Mouse (Mus musculus): ENCODE measurements at regions not wholly inside any gene's neighbourhood (a gene's known extent, or its start where the extent isn't known, plus 50 kb on each side); places are given as distances from the start of the nearest gene placed in this dataset.

DNA sequence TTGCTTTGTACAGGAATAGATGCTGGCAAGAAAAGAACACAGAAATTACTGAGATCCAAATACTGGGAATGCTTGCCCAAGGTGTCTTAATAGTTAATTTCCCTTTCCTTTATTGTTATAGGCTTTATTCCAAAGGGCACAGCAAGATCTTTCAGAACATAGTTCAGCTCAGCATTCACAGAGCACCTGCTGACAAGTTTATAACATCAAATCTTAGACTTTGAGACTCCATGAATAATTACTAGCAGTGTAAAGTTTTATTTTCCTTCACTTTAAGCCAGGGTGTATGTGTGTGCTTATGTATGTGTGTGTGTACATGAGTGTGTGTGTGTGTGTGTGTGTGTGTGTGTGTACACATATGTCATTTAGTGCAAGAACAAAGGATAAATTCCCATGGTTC is 999.8 kb upstream of the Crim1 start:
- TF ChIP-seq CTCF (IDR thresholded peaks at IDR 0.05; ENCODE audit: low read depth) = no peak
- ATAC-seq = no peak
- no peak overlapping the region for H3K27ac ChIP-seq
- H3K4me2 ChIP-seq (ENCODE audit: low read depth, low read length) = no peak overlapping the region
- H3K9me3 ChIP-seq (ENCODE audit: low read length) = no peaks in the 10 kb centered on the region
- H3K4me1 ChIP-seq (ENCODE audit: insufficient read depth, low read length) = no peaks in the 10 kb centered on the region
- no peaks in the 10 kb centered on the region for H3K27me3 ChIP-seq (ENCODE audit: insufficient read depth, low read length)
- no peaks in the 10 kb centered on the region for H3K36me3 ChIP-seq (ENCODE audit: insufficient read depth, low read length)
- H3K4me3 ChIP-seq (ENCODE audit: low read length) = no peak overlapping the region
- H3K9ac ChIP-seq (replicated peaks; ENCODE audit: low read length) = no peak overlapping the region
- DNase-seq (ENCODE audit: low spot score) = no peak

DNA sequence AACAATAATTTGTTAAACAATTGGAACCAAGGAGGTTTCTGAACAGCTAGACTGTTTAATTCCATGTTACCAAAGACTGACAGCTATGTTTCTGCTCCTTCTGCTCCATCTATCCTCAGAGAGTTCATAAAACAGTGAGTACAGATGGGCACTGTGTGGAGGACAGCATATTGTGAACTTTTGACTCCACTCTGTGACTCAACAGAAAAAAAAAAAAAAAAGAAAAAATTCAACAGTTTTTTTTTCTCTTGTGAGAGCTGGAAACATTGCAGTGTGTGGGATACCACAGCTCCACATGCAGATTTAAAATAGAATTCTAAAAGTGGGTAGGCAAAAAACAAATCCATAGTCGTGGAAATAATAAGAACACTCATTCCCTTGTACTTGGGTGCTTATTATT is 999.4 kb upstream of the Crim1 start:
- WGBS = 76% methylated on average over 1 of the region's 1 CpGs
- DNase-seq (ENCODE audit: low spot score) = no peak
- no peak for ATAC-seq
- TF ChIP-seq CTCF (IDR thresholded peaks at IDR 0.05; ENCODE audit: low read depth) = no peak
- Histone ChIP-seq H3K4me3 (ENCODE audit: low read length) (no peak overlapping the region), H3K4me2 (ENCODE audit: low read depth, low read length) (no peak overlapping the region), H3K27ac (no peak overlapping the region), H3K4me1 (ENCODE audit: insufficient read depth, low read length) (no peaks in the 10 kb centered on the region), H3K36me3 (ENCODE audit: insufficient read depth, low read length) (no peaks in the 10 kb centered on the region), H3K9ac (replicated peaks; ENCODE audit: low read length) (no peak overlapping the region), H3K27me3 (ENCODE audit: insufficient read depth, low read length) (no peaks in the 10 kb centered on the region), H3K9me3 (ENCODE audit: low read length) (no peaks in the 10 kb centered on the region)

DNA sequence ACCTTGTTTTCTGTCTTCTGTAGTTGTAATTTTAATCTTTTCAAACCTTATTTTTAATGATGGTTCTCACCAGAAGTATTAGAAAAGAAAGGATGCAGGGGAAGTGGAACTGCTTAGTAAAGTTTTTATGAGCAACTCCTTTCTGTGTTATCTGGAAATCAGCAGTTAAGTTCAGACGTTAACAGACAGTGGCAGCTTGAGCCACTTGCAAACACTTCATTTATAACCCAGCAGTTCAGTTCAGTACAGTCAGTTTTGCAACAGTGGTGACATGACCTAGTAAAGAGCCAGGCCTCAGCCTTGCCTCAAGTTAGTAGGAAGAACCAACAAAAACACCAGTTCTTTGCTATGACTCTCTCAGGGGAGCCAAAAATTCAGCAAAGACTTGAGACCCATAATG is 989.1 kb upstream of the Crim1 start:
- no peak for TF ChIP-seq CTCF (IDR thresholded peaks at IDR 0.05; ENCODE audit: low read depth)
- H3K36me3 ChIP-seq (ENCODE audit: insufficient read depth, low read length) = no peaks in the 10 kb centered on the region
- H3K4me3 ChIP-seq (ENCODE audit: low read length) = no peak overlapping the region
- DNase-seq (ENCODE audit: low spot score) (no peak), ATAC-seq (no peak)
- 85% methylated on average over 1 of the region's 1 CpGs for WGBS
- H3K9ac ChIP-seq (replicated peaks; ENCODE audit: low read length) = no peak overlapping the region
- H3K4me1 ChIP-seq (ENCODE audit: insufficient read depth, low read length) = no peaks in the 10 kb centered on the region
- H3K27ac ChIP-seq = no peak overlapping the region
- H3K9me3 ChIP-seq (ENCODE audit: low read length) = no peaks in the 10 kb centered on the region
- H3K27me3 ChIP-seq (ENCODE audit: insufficient read depth, low read length) = no peaks in the 10 kb centered on the region
- H3K4me2 ChIP-seq (ENCODE audit: low read depth, low read length) = no peak overlapping the region

DNA sequence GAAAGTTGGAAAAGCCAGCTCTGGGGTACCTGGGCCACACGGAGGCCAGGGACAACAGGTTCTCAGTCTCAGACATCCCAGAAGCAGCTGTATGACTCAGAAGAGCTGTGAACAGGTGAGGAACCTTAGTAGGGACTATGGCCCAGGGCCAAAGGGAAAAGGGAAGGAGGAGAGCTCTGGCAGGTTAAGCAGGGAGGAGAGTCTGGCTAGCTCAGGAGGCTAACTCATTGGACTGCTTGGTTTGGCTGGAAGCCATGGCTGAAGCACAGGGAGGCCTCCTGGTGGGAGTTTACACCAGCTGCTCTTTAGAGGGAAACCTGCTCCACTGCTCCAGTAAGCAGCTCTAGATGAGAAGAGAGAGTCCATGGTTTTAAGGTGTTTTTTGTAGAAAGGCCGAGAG is 955.0 kb upstream of the Crim1 start:
- H3K36me3 ChIP-seq (ENCODE audit: insufficient read depth, low read length) = no peaks in the 10 kb centered on the region
- no peaks in the 10 kb centered on the region for H3K9me3 ChIP-seq (ENCODE audit: low read length)
- DNase-seq (ENCODE audit: low spot score) (peak; percentile 14), ATAC-seq (no peak)
- H3K4me1 ChIP-seq (ENCODE audit: insufficient read depth, low read length) = no peaks in the 10 kb centered on the region
- no peak for TF ChIP-seq CTCF (IDR thresholded peaks at IDR 0.05; ENCODE audit: low read depth)
- WGBS = 80% methylated on average over 2 of the region's 2 CpGs
- H3K27ac ChIP-seq = no peak overlapping the region
- H3K4me3 ChIP-seq (ENCODE audit: low read length) = no peak overlapping the region
- no peak overlapping the region for H3K9ac ChIP-seq (replicated peaks; ENCODE audit: low read length)
- no peak overlapping the region for H3K4me2 ChIP-seq (ENCODE audit: low read depth, low read length)
- H3K27me3 ChIP-seq (ENCODE audit: insufficient read depth, low read length) = no peaks in the 10 kb centered on the region
